Mouse (Mus musculus) cerebellum, postnatal 36 days (tissue): ENCODE data around the gene Wfikkn2.
A peak's percentile ranks its signal among the peaks of the same experiment; 100 is the strongest.
"Not testable (repeated sequence)": the region's sequence is repeated elsewhere in the genome, so short reads cannot be mapped to it uniquely, and the experiment has no call there.

Experiments
- DNase-seq, 2 experiments: peaks; one replicate each; pipeline ENCODE4 v3.0.0; 2021 to 2022; ENCODE audit warnings: mixed read lengths in 2 of 2

Gene Wfikkn2

DNA sequence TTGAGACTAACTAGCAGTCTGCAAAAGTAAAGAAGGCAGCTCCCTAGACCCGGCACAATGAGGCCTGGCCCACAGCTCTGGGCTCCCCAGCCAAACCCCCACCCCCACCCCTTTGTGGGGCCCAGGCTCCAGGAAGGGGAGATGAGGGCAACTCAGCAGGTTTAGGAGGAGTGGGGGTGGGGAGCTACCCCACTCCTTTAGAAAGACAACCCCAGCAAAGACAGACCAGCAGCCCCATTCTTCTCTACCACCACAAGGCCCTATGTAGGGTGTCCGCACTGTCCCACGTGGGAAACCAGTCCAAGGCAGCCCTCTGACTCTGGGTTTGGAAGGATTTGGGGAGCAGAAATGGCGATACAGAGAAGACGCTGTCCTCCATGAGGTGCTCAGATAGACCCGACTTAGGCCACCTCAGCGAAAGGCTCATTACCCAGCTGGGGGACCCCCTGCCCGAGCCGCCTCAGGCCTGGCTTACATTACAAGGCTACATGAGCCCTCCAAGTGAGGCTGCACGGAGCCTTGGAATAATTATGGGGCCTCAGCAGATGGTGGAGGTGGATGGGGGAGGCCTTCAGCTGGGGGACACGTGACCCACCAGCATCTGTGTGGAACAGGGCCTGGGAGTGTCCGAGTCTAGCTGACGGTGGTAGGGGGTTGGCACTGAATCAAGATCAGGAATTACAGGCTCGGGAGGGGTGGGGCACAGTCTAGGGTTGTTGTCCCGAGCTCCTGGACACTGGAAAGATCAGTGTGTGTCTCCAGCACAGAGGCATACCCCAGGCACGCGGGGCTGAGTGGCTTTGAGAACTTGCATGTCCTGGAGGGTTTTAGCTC is at the start of gene Wfikkn2:
Gene Wfikkn2, minus strand, starts transcription at position 51 of the 834 bp plus-strand sequence.
- DNase-seq: no peak

- no peak for DNase-seq
Measured at GRCm38 (mm10) chr11:94294996-94295845, 49.4 kb upstream of the Wfikkn2 start.

DNA sequence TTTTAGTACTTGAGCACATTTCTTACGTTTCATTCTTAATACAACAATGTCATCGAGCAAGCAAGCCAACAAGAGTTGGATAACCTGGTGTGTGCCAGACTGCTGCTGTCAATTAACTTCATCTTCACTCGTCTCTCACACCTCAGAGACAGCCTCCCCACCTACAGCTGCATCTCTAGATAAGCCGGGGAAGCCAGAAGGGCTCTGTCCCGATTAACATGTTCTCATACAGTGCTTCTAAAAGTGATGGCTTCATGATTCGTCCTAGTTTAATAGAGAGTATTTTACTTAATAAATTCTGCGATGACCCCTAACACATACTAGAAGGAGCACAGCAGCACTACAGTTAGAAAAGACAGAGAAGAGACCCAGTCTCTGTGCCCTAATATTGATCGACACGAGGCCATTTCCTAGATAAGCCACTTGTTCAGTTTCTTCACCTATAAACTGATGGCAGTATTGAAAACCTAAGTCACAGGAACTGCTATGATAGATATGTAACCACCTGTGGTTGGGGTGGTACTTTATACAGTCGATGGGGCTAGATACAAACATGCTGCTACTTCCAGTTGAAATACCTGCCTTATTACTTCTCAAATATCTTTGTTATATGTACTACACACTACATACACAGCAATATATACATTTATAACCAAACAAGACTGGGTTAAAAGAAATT is 44.4 kb upstream of the Wfikkn2 start:
- DNase-seq: no peak

DNA sequence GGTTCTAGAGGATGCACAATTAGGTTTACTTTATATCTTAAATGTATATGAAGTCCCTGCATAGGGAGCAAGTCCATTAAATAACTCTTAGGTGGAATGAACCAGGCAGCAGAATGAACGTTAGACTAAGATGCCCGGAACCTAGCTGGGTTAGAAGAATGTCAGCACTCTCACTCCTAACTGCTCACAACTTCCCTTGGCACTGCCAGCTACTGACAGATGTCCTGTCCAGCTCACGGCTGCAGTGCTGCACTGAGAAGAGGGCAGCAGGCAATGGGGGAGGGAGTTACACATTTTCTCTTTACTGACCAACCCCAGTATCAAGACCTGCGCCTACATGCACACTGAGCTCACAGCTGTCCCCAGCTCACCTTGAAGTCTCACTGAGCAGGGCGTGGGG is 41.3 kb upstream of the Wfikkn2 start:
- DNase-seq: no peak

GRCm38 (mm10) chr11:94285886-94286574 is 40.2 kb upstream of the Wfikkn2 start:
- no peak for DNase-seq

GRCm38 (mm10) chr11:94283536-94284099 is 37.8 kb upstream of the Wfikkn2 start:
- DNase-seq: no peak

GRCm38 (mm10) chr11:94282291-94282690 is 36.5 kb upstream of the Wfikkn2 start:
- DNase-seq: no peak

GRCm38 (mm10) chr11:94281199-94282181 is 35.7 kb upstream of the Wfikkn2 start, which contains the start of gene Gm21885:
Gene Gm21885, plus strand, starts transcription at chr11:94281873.
- DNase-seq: peak in 1 of 2 experiments; percentile 27

- peak; percentile 92 to 95 for DNase-seq
Measured at GRCm38 (mm10) chr11:94276869-94277337, 31.1 kb upstream of the Wfikkn2 start.

GRCm38 (mm10) chr11:94275686-94276085 is 29.9 kb upstream of the Wfikkn2 start:
- DNase-seq: no peak

DNA sequence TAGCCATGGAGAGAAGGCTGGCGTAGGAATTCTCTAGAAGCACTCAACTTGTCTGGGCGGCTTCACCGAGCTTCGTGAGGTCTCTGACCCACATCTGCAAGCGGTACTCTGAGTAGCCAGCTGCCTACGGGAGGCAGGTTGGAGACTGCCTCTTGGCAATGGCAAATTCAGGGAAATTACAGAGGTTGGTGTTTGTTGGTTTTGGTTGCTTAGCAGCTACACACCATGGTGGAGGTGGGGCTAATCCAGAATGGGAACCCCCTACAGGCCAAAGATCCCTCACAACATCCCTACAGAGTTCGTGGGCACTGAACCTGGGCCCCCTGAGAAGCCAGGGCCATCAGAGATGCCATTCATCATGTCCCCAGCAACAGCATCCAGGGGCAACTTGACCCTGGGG is 29.4 kb upstream of the Wfikkn2 start:
- DNase-seq: no peak

- no peak for DNase-seq
Measured at GRCm38 (mm10) chr11:94274206-94274867, 28.5 kb upstream of the Wfikkn2 start.

- no peak for DNase-seq
Measured at GRCm38 (mm10) chr11:94272960-94273927, 27.4 kb upstream of the Wfikkn2 start.

DNA sequence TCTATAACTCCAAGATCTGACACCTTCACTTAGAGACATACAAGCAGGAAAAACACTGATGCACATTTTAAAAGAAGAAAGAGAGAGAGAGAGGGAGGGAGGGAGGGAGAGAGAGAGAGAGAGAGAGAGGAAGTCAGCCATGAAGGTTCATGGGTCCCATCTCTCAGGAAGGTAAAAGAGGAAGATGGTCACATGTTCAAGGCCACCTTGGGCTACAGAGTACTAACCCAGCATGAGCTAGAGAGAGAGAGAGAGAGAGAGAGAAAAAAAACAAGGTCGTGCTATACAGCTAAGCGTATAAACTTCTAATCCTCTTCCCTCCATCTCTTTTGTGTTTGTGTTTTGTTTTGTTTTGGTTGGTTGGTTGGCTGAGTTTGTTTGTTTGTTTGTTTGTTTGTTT is 25.2 kb upstream of the Wfikkn2 start:
- DNase-seq: no peak

- no peak for DNase-seq
Measured at GRCm38 (mm10) chr11:94269906-94270305, 24.1 kb upstream of the Wfikkn2 start.

- DNase-seq: no peak
Measured at GRCm38 (mm10) chr11:94268761-94269160, 23.0 kb upstream of the Wfikkn2 start.

- DNase-seq: not testable (repeated sequence)
Measured at GRCm38 (mm10) chr11:94266155-94266554, 20.4 kb upstream of the Wfikkn2 start.

DNA sequence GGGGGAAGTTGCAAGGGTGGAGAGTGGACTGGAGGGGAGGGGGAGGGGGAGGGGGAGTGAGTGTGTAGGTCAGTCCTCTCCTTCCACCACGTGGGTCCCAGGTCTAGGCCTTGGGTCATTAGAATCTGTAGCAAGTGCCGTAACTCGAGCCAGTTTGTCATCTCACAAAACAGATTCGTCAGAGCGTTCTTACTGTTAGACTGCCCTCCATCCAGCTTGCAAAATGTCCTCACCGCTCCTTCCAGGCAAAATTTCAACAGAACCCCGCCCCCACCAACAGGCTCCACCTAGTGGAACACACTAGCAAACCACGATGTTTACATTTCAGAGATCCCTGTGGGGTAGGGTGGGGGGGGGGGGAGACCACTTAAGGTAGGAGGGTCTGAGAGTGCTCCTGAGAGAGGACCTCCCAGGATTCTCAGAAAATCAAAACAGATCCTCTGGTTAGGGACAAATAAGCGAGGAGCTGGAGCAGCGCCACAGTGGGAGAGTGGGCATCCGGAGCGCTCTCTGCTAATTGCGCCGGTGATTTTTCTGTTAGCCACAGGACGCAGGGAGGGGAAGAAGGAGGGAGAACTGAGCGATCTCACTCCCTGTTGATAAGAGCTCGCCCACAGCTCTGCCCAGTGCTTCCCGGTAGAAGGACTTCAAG is 19.5 kb upstream of the Wfikkn2 start:
- DNase-seq: peak; percentile 66 to 71
